Mouse (Mus musculus) retina, postnatal 7 days (tissue): ENCODE data around the gene Sod1.

ENCODE experiments used
- DNase-seq: peaks from one replicate; pipeline ENCODE4 v3.0.0-alpha.2; 2012; ENCODE audit warnings: low read depth, low spot score

Sod1 gene

DNA sequence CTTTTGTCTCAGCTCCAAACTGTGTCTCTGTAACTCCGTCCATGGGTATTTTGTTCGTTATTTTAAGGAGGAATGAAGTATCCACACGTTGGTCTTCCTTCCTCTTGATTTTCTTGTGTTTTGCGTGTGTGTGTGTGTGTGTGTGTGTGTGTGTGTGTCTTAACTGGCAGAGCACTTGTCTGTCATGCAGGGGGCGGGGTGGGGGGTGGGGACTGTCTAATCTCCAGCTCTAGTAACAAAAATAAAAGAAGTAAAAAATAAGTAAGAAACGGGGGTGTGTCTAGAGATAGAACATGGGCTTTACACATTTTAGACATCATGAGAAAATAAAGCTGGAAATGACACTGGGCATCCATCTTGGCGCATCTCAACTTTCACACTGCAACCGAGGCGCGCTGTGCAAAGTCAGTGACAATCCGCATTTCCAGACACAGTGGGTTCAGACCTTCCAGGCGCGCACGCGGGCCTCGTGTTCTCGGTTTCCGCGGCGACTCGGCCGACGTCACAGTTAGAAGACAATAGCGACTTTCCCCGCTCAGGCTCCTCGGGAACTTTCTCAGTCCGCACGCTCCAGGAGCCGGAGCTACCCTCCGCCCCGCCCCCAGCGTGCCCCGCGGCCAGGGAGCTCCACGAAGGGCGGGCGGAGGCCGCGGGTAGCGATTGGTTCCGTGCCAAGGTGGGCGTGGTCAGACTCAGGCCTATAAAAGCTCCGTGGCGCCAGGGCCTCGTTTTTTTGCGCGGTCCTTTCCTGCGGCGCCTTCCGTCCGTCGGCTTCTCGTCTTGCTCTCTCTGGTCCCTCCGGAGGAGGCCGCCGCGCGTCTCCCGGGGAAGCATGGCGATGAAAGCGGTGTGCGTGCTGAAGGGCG, at the start of gene Sod1:
Gene Sod1 (plus strand): TSS at position 729 of the 866 bp plus-strand sequence.
- peak; percentile 95 for DNase-seq

DNA sequence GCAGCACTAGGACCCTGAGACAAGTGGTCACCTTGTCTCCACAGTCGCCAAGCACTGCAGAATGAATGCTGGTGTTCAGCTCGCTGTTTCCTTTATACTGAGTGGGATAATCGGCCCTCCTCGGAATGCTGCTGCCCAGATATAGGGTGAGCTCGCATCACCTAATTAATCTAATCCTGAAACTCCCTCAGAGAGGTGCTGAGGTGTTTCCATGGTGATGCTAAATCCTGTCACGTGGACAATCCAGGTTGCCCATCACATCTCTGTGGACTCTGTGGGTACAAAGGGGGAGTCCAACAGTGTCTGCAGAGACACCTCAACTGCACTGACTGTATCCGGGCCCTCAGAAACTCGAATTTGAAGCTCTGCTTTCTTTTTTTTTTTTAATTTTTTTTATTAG, 49.1 kb upstream of the Sod1 start:
- no peak for DNase-seq

DNA sequence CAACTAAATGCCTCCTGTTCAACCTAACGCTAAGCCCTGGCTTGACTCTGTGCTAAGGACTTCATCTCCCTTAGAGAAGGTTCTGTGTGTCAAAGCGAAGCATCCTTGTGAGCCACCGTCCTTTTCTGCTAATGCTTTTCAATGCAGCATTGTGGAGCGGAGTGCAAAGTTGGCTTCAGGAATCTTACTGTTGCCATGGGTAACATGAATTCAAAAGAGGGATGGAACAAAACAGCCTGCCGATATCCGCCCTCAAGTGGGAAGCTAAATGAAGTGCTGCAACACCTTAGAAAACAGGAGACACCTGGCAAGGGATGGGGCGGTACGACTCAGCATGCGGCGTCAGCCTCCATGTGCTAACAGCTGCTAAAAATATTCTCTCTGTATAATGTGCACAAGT, 44.1 kb upstream of the Sod1 start:
- no peak for DNase-seq

DNA sequence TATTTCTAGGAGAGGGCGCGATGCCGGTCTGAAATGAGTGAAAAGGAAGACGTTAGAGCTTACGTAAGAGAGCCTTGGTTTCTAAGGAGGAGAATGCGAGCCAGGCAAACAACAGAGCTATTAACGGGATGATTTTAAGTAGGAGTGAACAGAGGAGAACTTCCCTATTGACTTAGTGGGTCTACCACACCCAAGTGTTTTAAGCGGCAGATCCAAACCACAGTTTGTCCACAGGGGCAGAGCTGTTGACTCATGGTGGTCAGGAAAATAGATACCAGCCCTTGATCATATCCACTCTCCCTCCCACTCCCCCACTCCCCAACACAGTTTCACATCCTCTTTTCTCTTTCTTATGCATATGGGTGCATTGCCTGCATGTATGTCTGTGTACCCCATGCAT, 43.1 kb upstream of the Sod1 start:
- DNase-seq, result no peak

DNA sequence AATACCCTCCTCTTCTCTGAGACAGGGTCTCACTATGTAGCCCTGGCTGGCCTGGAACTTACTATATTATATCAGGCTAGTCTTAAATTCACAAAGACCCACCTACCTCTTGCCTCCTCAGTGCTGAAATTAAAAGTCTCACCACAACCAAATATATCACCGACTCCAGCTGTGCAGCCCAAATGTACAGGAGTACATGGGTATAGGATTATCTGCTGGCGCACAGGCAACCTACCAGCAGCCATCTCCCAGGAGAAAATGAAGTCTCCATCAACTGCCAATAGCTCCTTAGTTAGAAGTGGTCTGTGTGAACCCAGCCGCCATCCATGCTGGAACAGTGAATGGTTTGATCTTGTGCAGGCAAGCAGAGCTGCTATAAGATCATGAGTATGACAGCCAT, 42.1 kb upstream of the Sod1 start:
- no peak for DNase-seq

DNA sequence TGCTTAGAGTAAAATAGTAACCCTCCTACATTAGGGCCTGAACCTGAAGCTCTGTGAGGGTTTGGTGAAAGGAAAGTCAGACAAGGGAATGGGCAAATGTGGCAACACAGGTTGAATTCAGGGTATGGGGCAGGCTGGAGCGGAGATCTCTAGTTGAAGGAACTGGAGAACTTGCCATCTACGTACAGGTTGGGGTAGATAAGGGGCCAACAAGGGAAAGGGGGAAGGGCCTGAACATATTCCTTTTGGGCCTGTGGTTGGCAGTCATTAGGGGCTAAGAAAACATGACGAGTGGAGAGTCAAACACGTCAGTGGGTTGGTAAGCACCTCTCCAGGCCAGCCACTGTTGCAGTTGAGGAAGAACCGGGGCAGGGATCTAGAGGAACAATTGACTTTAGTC, 40.7 kb upstream of the Sod1 start:
- DNase-seq, result no peak

DNA sequence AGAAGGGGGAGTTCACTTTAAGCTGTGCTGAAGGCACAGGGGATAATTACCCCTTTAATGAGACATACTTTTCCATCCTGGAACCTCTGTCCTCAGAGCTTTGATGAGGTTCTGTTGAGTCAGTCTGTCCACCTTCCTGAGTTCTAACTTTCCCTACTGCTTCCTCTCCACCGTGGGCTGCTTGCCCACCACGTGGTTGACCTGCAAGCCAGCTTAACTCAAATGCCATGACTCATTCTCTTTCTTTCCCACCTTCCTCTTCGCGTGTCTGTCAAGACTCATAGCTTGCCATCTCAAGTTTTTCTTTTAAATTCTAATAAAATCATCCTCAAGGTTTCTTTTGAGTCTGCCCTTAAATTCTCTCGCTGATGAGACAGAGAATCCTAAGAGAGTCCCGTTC, 39.6 kb upstream of the Sod1 start:
- DNase-seq, result no peak

DNA sequence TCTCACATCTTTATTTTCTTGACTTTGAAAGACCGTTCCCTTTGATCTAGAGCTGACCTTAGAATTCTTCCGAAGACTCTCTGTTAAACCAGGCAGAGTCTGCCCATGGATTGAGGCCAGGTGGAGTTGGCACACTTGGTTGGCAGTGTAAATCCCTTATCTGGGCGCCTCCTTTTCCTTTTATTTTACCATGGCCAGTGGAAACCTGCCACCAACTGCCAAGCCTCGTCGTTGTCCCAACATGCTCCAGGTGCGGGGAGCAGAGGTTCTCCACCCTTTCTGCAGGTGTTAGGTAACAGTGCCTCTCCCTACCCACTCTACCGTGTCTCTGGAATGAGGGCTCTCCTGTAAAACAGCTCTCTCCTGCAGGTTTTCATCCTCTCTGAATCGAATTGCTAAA, 38.9 kb upstream of the Sod1 start:
- no peak for DNase-seq

DNA sequence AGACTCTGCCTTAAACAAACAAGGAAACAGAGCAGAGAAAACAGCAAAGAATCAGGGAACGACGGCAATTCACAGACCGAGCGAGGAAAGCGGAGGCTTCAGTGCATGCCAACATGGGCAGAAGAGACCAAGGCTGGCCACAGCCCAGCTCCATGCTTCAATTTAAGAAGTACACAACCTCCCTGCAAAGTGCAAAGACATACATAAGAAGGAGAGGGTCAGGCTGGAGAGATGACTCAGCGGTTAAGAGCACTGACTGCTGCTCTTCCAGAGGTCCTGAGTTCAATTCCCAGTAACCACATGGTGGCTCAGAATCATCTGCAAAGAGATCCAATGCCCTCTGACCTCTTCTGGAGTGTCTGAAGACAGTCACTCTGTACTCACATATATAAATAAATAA, 36.4 kb upstream of the Sod1 start:
- no peak for DNase-seq

DNA sequence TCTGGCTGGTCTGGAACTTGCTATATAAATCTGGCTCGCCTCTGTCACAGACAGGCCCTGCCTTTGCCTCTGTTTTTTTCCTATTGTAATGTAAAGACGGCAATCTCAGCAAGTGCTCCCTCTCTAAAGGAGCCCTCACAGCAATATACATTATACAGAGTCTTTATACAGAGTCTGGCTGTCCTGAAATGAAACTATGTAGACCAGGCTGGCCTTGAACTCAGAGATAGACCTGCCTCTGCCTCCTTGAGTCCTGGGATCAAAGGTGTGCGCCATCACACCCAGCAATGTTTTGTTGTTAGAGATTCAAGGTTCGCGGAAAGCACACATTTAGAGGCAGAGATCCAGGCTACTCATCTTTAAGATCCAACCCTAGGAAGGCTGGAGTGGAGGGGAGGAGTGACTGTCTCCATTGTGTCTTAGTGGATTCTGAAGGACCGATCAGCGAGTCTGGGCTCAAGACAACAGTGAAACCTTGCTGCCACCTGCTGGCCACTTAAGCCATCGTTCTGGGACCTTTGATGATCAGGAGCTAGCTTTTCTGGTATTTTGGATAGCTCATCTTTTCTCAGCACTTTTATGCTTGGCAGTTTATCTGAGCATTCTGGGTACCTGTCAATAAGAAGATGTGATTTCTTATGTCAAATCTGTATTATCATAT, 34.5 kb upstream of the Sod1 start:
- peak; percentile 65 for DNase-seq

DNA sequence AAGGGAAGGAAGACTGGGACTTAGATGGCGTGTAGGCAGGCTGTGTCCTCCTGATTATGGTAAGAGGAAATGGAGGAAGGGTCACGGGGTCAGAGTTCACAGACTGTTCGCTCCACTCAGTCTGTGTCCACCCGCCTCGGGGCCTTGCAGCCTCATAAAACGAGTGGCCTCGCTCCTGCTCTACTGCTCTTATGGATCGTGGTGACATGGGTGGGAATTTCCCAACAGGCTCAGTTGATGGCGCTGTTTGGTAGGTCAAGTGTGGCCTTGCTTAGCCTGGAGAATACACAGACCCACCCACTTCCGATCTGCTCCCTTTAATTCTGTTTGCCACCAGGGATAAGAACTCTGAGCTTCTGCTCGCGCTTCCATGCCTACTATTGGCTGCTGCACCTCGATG, 33.1 kb upstream of the Sod1 start:
- DNase-seq, result no peak

DNA sequence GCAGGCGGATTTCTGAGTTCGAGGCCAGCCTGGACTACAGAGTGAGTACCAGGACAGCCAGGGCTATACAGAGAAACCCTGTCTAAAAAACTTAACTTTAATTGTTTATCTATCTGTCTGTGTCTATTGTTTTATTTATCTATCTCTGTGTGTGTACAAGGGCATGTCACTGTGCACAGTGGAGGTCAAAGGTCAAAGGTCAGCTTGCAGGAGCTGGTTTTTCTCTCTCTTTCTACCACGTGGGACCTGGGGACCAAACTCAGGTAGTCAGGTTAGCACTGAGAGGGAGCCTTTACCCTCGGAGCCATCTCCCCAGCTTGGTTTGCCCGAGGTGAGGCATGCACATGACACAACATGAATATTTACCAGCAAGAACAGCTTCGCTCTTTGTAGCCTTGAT, 29.3 kb upstream of the Sod1 start:
- no peak for DNase-seq

DNA sequence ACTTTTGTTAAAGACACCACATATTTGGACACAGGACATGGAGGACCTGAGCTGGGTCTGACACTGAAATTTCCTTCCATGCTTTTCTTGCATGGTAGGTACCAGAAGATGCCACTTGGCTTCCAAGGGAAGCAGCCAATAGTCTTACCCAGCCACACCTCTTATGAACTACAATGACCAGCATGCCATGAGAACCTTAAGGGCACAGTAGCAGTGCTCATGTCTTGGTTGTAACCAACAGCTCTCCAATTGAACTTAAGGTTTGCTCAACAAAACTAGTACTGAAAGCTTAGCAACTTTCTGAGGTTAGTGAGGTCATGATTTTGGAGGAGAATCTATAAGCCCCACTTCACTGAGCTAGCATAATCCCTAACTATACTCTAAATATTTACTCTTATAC, 26.8 kb upstream of the Sod1 start:
- no peak for DNase-seq

DNA sequence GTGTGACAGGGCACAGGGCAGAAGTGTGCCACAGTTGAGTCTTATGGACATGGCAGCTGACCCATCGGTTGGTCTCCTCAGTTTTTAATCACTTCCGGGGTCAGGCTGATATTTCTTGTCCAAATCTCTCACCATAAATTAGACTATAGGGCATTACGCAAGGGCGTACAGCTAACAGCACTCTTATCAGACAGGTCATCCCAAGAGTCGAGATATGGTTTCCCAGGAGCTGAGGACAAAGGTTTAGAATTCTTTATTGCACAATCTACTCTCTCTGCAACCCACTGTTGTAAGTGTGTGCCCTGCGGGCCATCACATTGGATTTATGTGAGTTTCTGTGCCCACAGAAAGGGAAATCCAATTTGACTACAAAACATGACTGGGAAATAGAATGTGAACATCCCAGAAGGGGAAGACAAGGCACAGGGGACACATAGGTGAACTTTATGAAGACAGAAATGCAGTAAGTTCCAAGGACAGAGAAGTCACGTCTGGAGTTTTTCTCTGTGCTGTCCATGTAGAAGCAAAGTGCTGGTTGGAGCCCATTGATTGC, 23.8 kb upstream of the Sod1 start:
- no peak for DNase-seq

DNA sequence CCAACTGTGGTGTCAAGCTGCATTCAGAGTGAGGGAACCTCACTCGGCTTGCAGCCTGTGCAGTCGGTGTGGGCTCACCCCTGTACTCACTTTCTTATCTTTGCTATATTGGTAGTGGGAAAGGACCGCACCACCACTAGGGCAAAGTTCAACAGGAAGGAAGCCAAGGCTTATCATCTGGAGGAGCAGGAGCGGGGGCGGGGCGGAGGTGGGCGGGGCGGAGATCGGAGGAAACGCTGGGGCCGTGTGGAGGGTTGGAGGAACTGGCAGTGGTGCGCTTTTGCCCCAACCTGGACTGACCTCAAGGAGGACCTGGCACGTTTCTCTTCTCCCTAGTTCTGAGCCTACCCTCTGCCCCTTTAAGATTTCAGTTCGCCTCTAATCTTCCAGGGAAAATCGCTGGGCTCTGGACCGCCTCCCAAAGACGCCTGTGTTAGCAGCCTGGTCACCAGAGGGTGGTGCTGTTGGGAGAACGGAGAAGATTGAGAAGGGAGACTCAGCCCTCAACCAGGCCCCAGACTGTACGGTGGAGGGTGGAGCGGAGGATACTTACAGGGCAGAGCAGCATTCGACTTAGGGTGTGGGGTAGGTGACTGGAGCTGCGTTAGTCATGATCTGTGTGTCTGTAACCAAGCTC, 23.1 kb upstream of the Sod1 start:
- DNase-seq, result peak; percentile 74

DNA sequence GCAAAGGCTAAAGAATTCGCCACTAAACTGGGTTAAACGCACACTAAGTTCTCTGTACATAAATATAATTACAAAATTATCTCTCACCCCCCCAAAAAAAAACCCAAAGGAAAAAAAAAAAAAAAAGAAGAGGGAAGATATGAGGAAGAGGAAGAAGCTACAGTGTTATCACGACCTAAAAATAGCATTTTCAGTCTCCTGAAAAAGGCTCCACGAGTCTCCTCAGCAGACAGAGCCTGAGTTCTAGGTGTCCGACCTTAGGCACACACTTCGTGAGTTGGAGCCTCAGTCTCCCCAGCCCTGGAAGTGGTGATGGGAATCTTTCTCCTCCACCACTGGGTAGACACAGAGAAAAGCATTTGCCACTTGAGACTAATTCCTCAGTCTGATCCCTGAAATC, 21.9 kb upstream of the Sod1 start:
- DNase-seq, result no peak

DNA sequence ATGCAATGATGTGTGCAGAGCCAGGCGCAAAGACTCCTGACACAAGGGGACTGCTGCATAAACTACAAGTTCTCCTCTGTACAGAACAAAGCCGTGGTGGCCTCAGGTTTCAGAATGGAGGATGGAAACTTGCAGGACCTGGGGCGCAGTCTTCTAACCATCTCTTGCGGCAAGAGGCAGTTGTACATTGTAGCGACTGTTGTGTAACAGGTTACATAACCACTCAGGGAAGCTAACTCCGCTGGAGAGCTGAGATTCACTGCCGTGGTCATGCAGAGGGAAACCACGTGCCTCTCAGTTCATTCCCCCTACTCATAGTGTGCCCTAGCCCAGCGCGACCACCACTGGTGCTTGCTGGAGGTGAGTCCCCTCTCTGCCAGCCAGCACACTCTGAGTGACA, 21.4 kb upstream of the Sod1 start:
- DNase-seq, result no peak

DNA sequence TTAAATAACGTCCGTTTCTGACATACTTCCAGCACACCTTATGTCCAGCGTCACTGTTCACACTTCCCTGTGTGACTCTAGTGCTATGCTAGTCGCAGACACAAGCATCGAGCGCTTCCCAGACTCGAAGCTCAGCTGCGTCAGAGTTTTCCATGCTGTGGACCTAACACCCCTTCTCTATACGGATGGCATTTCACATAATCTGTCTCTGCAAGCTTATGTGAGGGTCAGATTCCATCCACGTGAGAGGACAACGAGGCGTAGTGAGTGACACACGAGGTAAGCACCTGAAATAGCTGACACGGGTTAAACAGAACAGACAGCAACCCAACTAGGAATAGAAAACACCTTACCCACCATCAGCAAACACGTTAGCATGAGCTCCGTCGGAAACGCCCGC, 18.4 kb upstream of the Sod1 start:
- DNase-seq, result no peak

DNA sequence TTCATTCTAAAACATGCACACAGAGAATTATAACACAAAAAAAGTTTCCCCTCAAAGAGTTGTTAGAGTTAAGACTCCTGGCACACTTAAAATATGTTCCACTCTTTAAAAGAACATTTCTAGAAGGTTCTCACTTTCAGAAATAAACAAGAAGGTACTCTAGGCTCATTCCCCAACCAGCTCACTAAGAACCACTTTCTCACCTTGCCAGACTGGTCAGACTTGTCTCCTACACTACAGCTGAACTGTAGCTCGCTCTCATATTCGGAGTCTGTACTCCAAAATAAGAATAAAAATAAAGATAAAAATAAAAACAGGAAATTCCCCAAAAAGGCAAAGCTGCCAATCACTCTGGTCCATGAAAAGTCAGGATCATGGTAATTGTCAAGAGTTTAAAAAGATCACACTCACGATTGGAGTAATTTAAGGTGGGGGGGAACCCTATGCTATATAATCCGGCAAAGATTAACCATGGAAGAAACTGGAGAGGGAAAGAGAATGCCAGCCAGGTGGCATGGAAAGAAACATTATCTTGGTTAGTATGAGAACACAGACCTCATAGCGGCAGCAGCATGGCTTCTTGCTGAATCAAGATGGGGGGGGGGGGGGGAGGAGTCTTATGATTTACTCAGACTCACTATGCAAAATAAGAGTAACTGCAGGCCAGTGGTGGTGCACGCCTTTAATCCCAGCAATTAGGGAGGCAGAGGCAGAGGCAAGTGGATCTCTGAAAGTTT, 17.2 kb upstream of the Sod1 start:
- no peak for DNase-seq

DNA sequence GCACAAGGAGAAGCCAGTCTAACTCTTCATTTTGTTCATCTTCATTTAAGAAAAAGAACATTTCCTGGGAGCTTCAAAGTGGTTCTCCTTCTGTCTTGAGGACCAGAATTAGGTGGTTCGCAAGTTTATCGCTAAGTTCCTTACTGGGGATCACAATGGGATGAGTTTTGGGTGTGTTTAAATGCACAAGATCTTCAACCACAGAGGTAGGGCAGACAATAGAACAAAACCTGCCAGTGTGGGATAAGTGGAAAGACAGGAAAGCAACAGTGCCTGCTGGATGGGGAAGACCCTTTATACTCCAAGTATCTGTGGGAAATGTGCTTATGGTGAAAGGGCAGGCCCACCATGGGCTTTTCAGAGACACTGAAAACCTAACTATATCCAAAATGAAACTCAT, 15.7 kb upstream of the Sod1 start:
- no peak for DNase-seq

DNA sequence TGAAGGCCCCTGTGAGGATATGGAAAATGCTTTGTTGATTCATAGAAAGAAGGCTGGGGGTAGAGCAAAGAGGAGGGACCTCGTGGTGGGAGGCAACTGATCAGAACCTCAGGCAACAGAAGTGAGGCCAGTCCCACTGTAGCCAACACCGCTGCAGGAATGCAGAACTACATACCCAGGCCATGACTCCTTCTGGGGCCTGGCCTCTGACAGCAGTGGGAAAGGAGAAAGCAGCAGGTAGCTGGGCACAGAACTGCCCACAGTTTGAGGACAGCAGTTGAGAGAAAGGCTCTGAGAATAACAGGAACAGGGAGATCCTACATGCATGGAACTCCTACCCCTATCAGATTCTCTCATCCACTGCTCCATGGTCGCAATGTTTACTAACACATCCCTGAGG, 11.6 kb upstream of the Sod1 start:
- DNase-seq, result no peak

DNA sequence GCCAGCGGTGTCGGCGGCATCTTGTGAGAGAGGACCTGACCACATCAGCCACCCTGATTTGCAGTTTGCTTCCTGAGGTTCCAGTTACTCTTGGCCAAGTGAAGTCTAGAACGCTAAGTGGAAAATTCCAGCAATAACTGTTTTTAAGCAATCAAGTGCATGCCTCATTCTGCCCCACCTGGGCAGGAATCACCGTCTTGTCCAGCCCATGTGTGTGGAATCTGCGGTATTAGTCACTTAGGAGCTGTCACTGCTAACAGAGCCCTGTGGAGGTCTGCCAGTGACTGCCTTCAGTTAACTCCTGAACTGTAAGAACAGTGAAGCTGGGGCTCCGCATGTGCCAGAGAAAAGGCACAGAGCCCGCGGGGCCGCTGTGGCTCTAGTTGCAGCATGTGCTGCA, 9.8 kb upstream of the Sod1 start:
- DNase-seq, result no peak
